Mouse (Mus musculus) pancreas, adult 10 weeks (tissue): ENCODE measurements around the gene Idh3b. TPM values are rescaled to one million over a fixed set of nuclear protein-coding genes. Genes with fewer than 3 reads are reported as not detected.

Experiments used
- polyA plus RNA-seq: library from polyadenylated mRNA; stranded (reverse); fragments of 350-450 nt; fragmentation: Illumina TruSeq; extraction: RNeasy Lipid Tissue Mini Kit (QIAGEN cat#74804); gene quantifications from one replicate; pipeline ENCODE4 v1.2.3, GENCODE M21; 2015; ENCODE audit warnings: low read depth, low replicate concordance; ENCODE audit not compliant: insufficient read depth

The Idh3b gene
- polyA plus RNA-seq = 38.5 TPM

DNA sequence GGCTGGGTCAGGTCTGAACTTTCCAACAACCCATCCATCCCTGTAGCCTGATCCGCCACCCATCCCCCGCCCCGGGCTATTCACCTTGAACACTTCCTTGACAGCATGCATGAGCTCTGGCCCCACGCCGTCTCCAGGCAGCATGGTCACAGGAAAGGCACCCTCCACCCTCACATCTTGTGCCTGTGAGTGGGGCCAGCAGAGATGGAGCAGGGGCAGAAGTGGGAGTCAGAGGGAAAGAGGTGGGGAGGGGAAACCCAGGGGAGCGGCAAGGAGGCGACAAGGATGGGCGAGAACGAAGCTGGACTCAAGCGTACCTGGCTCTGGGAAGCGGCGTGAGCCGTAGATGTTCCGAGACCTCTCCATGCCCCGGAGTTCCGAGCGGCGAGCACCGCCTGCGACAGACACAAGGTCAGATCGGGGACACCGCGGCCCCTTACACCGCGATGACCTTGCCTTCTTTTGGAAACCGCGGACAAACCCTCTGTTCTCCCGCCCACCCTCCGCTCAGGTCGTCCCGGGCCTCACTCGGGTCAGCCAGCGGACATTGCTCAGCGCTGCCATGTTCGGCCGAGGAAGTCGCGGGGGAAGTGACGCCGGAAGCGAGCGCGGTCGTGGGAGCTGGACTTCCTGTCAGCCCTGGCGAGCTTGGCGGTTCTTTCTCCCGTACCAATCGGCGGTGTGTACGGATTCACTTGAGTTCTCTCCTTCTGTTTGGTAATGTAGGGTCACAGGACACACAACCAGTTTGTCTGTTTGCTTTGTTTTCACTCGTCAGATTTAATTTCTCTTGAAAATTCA, at the start of gene Idh3b:
Idh3b (minus strand) TSS at position 694 of the 801 bp plus-strand sequence.

DNA sequence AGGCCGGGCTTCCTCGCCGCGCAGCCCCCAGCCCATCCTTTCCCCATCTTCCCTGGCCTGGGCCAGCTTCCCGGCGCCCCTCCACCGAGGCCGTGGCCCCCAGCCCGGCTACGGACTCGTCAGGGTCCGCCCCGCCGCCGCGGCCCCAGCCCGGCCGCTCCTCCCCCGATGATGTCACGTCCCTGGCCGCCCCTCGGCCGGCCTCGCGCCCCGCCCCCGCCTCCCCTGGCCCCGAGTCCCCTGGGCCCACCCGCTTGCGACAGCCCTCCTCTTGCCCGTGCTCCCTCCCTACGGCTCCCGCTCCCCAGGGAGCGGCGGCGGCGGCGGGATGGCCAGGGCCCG, 10.6 kb upstream of the Idh3b start, which contains the start of gene Ebf4:
Ebf4 (plus strand) TSS at position 234 of the 342 bp plus-strand sequence.

DNA sequence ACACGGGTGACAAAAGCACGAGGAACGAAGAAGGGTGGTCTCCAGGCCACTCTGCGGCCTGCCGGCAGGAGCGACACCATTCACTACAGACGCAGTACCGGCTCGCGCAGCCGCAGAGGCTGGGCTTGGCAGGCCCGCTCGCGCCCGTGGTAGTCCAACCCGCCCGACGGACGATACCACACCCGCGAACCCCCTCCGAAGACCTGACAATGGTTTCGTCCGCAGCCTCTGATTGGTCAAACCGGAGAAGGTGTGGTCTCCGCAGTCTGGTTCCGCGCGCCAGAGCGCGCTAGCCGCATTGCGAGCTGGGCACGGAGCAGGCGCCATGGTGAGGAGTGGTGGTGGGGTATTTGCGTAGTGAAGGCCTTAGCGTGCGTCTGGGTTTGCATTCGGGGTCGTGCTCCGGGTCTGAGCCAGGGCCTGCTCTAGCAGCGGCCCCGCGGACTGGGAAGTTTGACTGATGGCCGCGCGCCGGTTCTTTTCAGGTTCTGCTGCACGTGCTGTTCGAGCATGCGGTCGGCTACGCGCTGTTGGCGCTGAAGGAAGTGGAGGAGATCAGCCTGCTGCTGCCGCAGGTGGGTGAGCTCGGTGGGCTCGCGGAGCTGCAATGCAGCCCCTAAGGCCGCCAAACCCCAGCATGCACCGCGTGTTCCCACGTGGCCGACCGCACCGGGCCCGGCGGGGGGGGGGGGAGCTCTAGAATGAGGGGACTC, 10.0 kb downstream of the Idh3b start, which contains the start of gene Nop56:
Nop56 (plus strand) TSS at position 282 of the 713 bp plus-strand sequence.

Other genes with a start within 250 kb of the Idh3b start
- not detected for gene Tgm6, start 172.1 kb downstream of the Idh3b start, polyA plus RNA-seq
- 31.1 TPM for gene Snrpb, start 105.1 kb downstream of the Idh3b start, polyA plus RNA-seq
- gene Tmc2, start 89.4 kb downstream of the Idh3b start, polyA plus RNA-seq = not detected
- 54.7 TPM for gene Nop56, start 10.1 kb downstream of the Idh3b start, polyA plus RNA-seq
- gene Ebf4, start 10.6 kb upstream of the Idh3b start, polyA plus RNA-seq = 0.59 TPM
- 6.9 TPM for gene Cpxm1, start 113.0 kb upstream of the Idh3b start, polyA plus RNA-seq
- not detected for gene Gm28372, start 120.7 kb upstream of the Idh3b start, polyA plus RNA-seq
- gene 1700020A23Rik, start 120.7 kb upstream of the Idh3b start, polyA plus RNA-seq = not detected
- gene Tmem239, start 121.9 kb upstream of the Idh3b start, polyA plus RNA-seq = not detected
- 51.8 TPM for gene Vps16, start 139.8 kb upstream of the Idh3b start, polyA plus RNA-seq
- 6.8 TPM for gene Pced1a, start 140.2 kb upstream of the Idh3b start, polyA plus RNA-seq
- gene Ptpra, start 165.7 kb upstream of the Idh3b start, polyA plus RNA-seq = 13.0 TPM